Mouse (Mus musculus) midbrain, embryonic 10.5 days (tissue): Measurements from ENCODE around the gene Baiap2. TPM values are rescaled to one million over a fixed set of nuclear protein-coding genes. Genes with fewer than 3 reads are reported as not detected.

Source experiments
- DNase-seq: peaks from one replicate; pipeline ENCODE4 v3.0.0-alpha.2; 2017; ENCODE audit warnings: low spot score
- H3K27ac ChIP-seq: fragments of 300-500 bp; sonication (generic); replicated peaks from 2 replicates; pipeline ENCODE4 v1.5.1; 2016; ENCODE audit warnings: mild to moderate bottlenecking
- H3K27me3 ChIP-seq: fragments of 300-500 bp; sonication (generic); 2 replicates; pipeline ENCODE4 v1.6.1; 2016; ENCODE audit warnings: low read depth, mild to moderate bottlenecking; ENCODE audit not compliant: poor library complexity, severe bottlenecking
- H3K36me3 ChIP-seq: fragments of 300-500 bp; sonication (generic); 2 replicates; pipeline ENCODE4 v1.6.1; 2016; ENCODE audit warnings: mild to moderate bottlenecking, moderate library complexity
- H3K4me1 ChIP-seq: fragments of 300-500 bp; sonication (generic); 2 replicates; pipeline ENCODE4 v1.6.1; 2016
- H3K4me3 ChIP-seq: fragments of 300-500 bp; sonication (generic); 2 replicates; pipeline ENCODE4 v1.5.1; 2016; ENCODE audit warnings: mild to moderate bottlenecking, moderate library complexity
- H3K9me3 ChIP-seq: fragments of 300-500 bp; sonication (generic); replicated peaks from 2 replicates; pipeline ENCODE4 v1.6.1; 2016; ENCODE audit warnings: mild to moderate bottlenecking
- WGBS: fragments of 180-500 bp; shearing (Covaris S2); methylation state at CpG from one replicate; pipeline ENCODE4 v1.1.7; 2016; 5-methylcytosine and 5-hydroxymethylcytosine counted together
- polyA plus RNA-seq: library from polyadenylated mRNA; unstranded; fragments of >200 nt; fragmentation: Nextera tagmentation; extraction: Ambion mirVana; gene quantifications from 2 replicates; pipeline ENCODE4 v1.2.1, GENCODE M21; 2016

Gene Baiap2
- polyA plus RNA-seq, 1 experiment from 2014 or later = 11.3 TPM

DNA sequence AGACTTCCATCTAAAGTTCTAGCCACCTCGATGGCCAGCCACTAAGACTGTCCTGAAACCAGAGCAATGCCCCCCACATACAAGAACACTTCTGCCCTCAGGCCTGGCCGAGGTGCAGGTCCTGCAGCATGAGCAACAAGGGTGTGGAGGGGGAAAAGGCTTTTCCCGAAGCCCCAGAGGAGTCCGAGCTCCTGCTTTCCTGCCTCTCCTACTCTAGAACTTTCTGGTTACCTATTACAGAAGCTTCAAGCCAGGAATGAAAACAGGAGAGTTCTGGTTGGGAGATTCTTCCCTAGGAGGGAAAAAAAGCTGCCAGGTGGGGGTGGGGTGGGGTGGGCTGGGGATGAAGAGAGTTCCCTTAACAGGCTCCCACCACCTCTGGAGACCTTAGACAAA, 2.9 kb upstream of the Baiap2 start:
- Histone ChIP-seq H3K4me3 (no peak overlapping the region), H3K4me1 (peaks cover 83% of the 10 kb centered on the region), H3K27me3 (peaks cover 66% of the 10 kb centered on the region), H3K36me3 (no peaks in the 10 kb centered on the region), H3K27ac (0 out of 2 replicates have a peak overlapping the region, but pooled peaks have one; percentile 17), H3K9me3 (no peaks in the 10 kb centered on the region)
- no peak for DNase-seq
- WGBS = 78% methylated on average over 4 of the region's 4 CpGs

DNA sequence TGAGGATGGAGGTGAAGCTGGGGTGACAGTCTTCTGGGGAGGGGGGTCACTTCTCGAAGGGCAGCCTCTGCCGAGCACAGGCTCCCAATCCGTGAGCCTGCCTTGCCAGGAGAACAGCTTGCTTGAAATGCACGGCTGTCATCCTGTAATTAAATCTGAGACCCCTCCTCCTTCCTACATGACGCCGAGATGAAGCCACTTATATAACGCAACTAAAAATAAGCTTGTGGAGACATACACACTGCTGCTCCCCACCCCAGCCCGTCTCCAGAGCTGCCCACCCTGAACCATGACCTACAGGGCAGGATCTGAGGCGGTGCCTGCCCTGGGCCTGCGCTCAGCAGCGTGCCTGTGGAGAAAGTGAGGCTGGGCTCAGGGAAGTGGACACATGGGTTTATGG, 2.4 kb upstream of the Baiap2 start:
- Histone ChIP-seq H3K9me3 (no peaks in the 10 kb centered on the region), H3K27me3 (peaks cover 71% of the 10 kb centered on the region), H3K4me1 (peaks cover 84% of the 10 kb centered on the region), H3K27ac (no peak overlapping the region), H3K36me3 (no peaks in the 10 kb centered on the region), H3K4me3 (no peak overlapping the region)
- 74% methylated on average over 11 of the region's 11 CpGs for WGBS
- DNase-seq = no peak

DNA sequence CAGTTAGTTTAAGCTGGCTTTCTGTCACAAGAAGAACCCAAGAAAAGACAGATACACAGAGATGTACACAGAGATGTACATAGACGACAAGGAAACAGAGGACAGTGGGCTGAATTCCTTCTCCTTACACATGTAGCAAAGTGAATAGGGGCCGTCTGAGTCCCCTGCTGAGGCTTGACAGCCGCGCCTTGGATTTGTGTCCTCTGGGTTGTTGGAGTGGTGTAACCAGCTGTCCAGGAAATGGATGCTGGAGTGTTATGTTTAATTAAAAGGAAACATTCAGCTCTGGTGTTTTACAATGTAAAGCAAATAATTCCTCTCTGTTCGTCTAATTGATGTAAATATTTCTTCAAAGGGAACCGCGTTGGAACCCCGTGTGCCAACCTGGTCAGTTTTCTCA, 769 bp upstream of the Baiap2 start:
- peak overlapping the region; percentile 85 for H3K4me3 ChIP-seq
- H3K9me3 ChIP-seq = no peaks in the 10 kb centered on the region
- peak overlapping the region; percentile 86; the same call in 1 of the 2 replicates for H3K27ac ChIP-seq
- DNase-seq = no peak
- H3K27me3 ChIP-seq = peaks cover 71% of the 10 kb centered on the region
- 10% methylated on average over 8 of the region's 8 CpGs for WGBS
- H3K4me1 ChIP-seq = peaks cover 72% of the 10 kb centered on the region
- no peaks in the 10 kb centered on the region for H3K36me3 ChIP-seq

- peaks cover 67% of the 10 kb centered on the region for H3K4me1 ChIP-seq
These were observed 299 bp upstream of the Baiap2 start for GRCm38 (mm10) chr11:119942201-119942726.

DNA sequence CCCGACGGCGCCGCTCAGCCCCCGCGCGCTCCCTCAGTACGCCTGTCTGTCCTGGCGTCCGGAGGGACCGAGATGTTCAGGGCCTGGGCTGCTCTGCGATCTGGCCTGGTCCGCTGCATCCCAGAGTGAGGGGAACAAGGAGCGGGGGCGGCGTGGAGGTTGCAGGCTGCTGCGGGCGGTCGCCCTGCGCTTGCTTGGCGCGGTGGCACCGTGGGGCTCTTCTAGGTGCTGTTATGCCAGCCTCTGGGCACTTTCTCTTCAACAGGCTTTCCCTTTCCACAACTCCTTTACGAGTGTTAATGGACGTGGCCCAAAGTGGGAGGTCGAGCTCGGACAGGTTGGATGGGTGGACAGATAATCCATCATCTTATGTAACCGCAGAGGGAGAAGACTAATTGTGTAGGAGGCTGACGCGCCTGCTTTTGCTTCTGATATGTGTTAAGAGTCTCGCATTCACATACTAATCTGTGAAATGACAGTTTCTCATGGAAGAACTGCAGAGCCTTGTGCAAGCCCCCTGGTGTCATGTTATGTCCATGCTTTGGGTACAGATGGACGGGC, 945 bp downstream of the Baiap2 start:
- Histone ChIP-seq H3K4me3 (peak overlapping the region; percentile 85), H3K27ac (peak overlapping the region; percentile 86), H3K4me1 (peaks cover 65% of the 10 kb centered on the region), H3K9me3 (no peaks in the 10 kb centered on the region), H3K36me3 (no peaks in the 10 kb centered on the region), H3K27me3 (peaks cover 56% of the 10 kb centered on the region)
- no peak for DNase-seq
- 10% methylated on average over 32 of the region's 32 CpGs for WGBS

More at GRCm38 (mm10) chr11:119942201-119942726, 299 bp upstream of the Baiap2 start:
- H3K4me3 ChIP-seq = peak overlapping the region; percentile 85
- H3K27me3 ChIP-seq = peaks cover 66% of the 10 kb centered on the region
- H3K36me3 ChIP-seq = no peaks in the 10 kb centered on the region
- H3K27ac ChIP-seq = peak overlapping the region; percentile 86
- no peaks in the 10 kb centered on the region for H3K9me3 ChIP-seq
- DNase-seq = no peak
- under 1% methylated on average over 43 of the region's 43 CpGs for whole genome bisulfite sequencing

DNA sequence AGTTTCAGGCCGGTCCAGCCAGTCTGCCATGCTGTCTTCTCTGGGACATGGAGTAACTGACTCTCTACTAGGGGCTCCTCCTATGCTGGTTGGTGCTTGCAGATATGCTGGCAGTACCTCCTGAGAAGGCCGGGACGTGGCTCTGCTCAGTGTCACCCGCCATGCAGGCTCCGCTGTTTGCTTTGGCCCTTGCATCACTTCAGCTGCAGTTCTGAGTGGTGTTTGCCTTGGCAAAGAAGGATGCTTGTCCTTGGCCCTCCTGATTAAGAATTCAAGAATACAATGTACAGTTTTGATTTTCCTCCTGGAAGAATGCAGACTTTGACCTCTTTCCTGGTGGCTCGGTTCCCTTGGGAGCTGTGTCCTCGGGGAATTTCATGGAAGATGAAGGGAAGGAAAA, 2.8 kb downstream of the Baiap2 start:
- H3K27ac ChIP-seq = no peak overlapping the region
- H3K27me3 ChIP-seq = peaks cover 39% of the 10 kb centered on the region
- H3K36me3 ChIP-seq = no peaks in the 10 kb centered on the region
- no peaks in the 10 kb centered on the region for H3K9me3 ChIP-seq
- H3K4me3 ChIP-seq = no peak overlapping the region
- DNase-seq = no peak
- peaks cover 49% of the 10 kb centered on the region for H3K4me1 ChIP-seq
- 95% methylated on average over 7 of the region's 7 CpGs for WGBS

- Histone ChIP-seq H3K36me3 (no peaks in the 10 kb centered on the region), H3K27ac (no peak overlapping the region), H3K27me3 (peaks cover 21% of the 10 kb centered on the region), H3K9me3 (no peaks in the 10 kb centered on the region), H3K4me3 (no peak overlapping the region), H3K4me1 (peaks cover 28% of the 10 kb centered on the region)
- 96% methylated on average over 1 of the region's 1 CpGs for WGBS
- no peak for DNase-seq
These were observed 4.9 kb downstream of the Baiap2 start for GRCm38 (mm10) chr11:119947426-119947825.

- peaks cover 28% of the 10 kb centered on the region for H3K4me1 ChIP-seq
- DNase-seq = no peak
- WGBS = 55% methylated on average over 2 of the region's 2 CpGs
These were observed 5.3 kb downstream of the Baiap2 start for GRCm38 (mm10) chr11:119947897-119948296.

GRCm38 (mm10) chr11:119948305-119948704, 5.7 kb downstream of the Baiap2 start:
- H3K36me3 ChIP-seq = no peaks in the 10 kb centered on the region
- H3K27ac ChIP-seq = no peak overlapping the region
- H3K27me3 ChIP-seq = peaks cover 21% of the 10 kb centered on the region
- no peak for DNase-seq
- H3K4me3 ChIP-seq = no peak overlapping the region
- 73% methylated on average over 4 of the region's 4 CpGs for WGBS
- no peaks in the 10 kb centered on the region for H3K9me3 ChIP-seq
- peaks cover 29% of the 10 kb centered on the region for H3K4me1 ChIP-seq

More at GRCm38 (mm10) chr11:119947897-119948296, 5.3 kb downstream of the Baiap2 start:
- Histone ChIP-seq H3K9me3 (no peaks in the 10 kb centered on the region), H3K36me3 (no peaks in the 10 kb centered on the region), H3K27ac (no peak overlapping the region), H3K27me3 (peaks cover 21% of the 10 kb centered on the region), H3K4me3 (no peak overlapping the region)

GRCm38 (mm10) chr11:119948803-119949202, 6.2 kb downstream of the Baiap2 start:
- H3K9me3 ChIP-seq = no peaks in the 10 kb centered on the region
- DNase-seq = no peak

GRCm38 (mm10) chr11:119950535-119950934, 8.0 kb downstream of the Baiap2 start:
- no peak for DNase-seq
- H3K27ac ChIP-seq = no peak overlapping the region
- H3K4me3 ChIP-seq = no peak overlapping the region
- 95% methylated on average over 3 of the region's 3 CpGs for WGBS
- no peaks in the 10 kb centered on the region for H3K9me3 ChIP-seq
- no peaks in the 10 kb centered on the region for H3K36me3 ChIP-seq
- H3K27me3 ChIP-seq = 0 out of 2 replicates have a peak, but pooled peaks cover under 1% of the 10 kb centered on the region
- H3K4me1 ChIP-seq = peaks cover 21% of the 10 kb centered on the region

More at GRCm38 (mm10) chr11:119948803-119949202, 6.2 kb downstream of the Baiap2 start:
- WGBS = 95% methylated on average over 2 of the region's 2 CpGs
- Histone ChIP-seq H3K27me3 (peaks cover 18% of the 10 kb centered on the region), H3K4me3 (no peak overlapping the region), H3K27ac (no peak overlapping the region), H3K4me1 (peaks cover 25% of the 10 kb centered on the region), H3K36me3 (no peaks in the 10 kb centered on the region)

GRCm38 (mm10) chr11:119951326-119951725, 8.8 kb downstream of the Baiap2 start:
- Histone ChIP-seq H3K27ac (no peak overlapping the region), H3K27me3 (no peaks in the 10 kb centered on the region), H3K4me3 (no peak overlapping the region), H3K4me1 (peaks cover 25% of the 10 kb centered on the region), H3K9me3 (no peaks in the 10 kb centered on the region), H3K36me3 (no peaks in the 10 kb centered on the region)
- 88% methylated on average over 6 of the region's 6 CpGs for WGBS
- DNase-seq = no peak

- no peak for DNase-seq
- no peak overlapping the region for H3K27ac ChIP-seq
- H3K4me3 ChIP-seq = no peak overlapping the region
- H3K4me1 ChIP-seq = peaks cover 24% of the 10 kb centered on the region
- 74% methylated on average over 5 of the region's 5 CpGs for WGBS
- no peaks in the 10 kb centered on the region for H3K9me3 ChIP-seq
- H3K27me3 ChIP-seq = no peaks in the 10 kb centered on the region
- no peaks in the 10 kb centered on the region for H3K36me3 ChIP-seq
These were observed 10.1 kb downstream of the Baiap2 start for GRCm38 (mm10) chr11:119952429-119953224.
